In genomic region chr1:55525100-55525499, GRCm38 (mm10) we compare ENCODE assay signal across 21 mouse cellular contexts.
DNase-seq lines count a peak whose midpoint lies in the region; ATAC-seq lines count a peak whose summit lies in the region.
"Had no signal": no experiment of that assay in that cellular context is flagged by ENCODE, and none has a peak within 500 bp of the region (broad histone marks: within the 10 kb centered on the region; RNA-seq: fewer than 3 reads in every experiment).

No protein-coding gene starts in this region.

- H3K36me3 ChIP-seq in stomach, embryonic 15.5 days = no peaks in the 10 kb centered on the region
- H3K36me3 ChIP-seq: embryonic facial prominence, embryonic 15.5 days; forebrain, embryonic 10.5 days; heart, embryonic 13.5 days; hindbrain, embryonic 15.5 days had no signal

- WGBS in stomach, embryonic 15.5 days = 68% methylated on average over 5 of the region's 5 CpGs

- H3K9ac ChIP-seq in stomach, embryonic 15.5 days = no peak overlapping the region
- H3K9ac ChIP-seq: embryonic facial prominence, embryonic 15.5 days; heart, embryonic 13.5 days; hindbrain, embryonic 15.5 days had no signal

- intact Hi-C loops in left cerebral cortex, postnatal 14 days (cut with DNase I) = no loop called here

- H3K27ac ChIP-seq in stomach, embryonic 15.5 days = peak overlapping the region; percentile 31; the same call in 1 of the 2 replicates
- H3K27ac ChIP-seq: embryonic facial prominence, embryonic 15.5 days; forebrain, embryonic 10.5 days; gastrocnemius, adult 2 months; heart, embryonic 13.5 days; hindbrain, embryonic 15.5 days had no signal

- no peak overlapping the region for H3K4me2 ChIP-seq in stomach, embryonic 15.5 days
- H3K4me2 ChIP-seq: embryonic facial prominence, embryonic 15.5 days; heart, embryonic 13.5 days; hindbrain, embryonic 15.5 days had no signal

- no peak for DNase-seq in kidney, postnatal 10 days
- DNase-seq in left cerebral cortex, postnatal 14 days (ENCODE audit: low spot score in 2 of 2) = no peak
- DNase-seq in urinary bladder, postnatal 36 days (ENCODE audit: low spot score in 2 of 2) = no peak
- DNase-seq: adrenal gland, adult 8-10 months; adrenal gland, postnatal 36 days; cerebellum, adult 18-20 months; cerebellum, postnatal 10 days; embryo, embryonic 11 days; gastrocnemius, adult 2 months; gastrocnemius, postnatal 25 days; heart, adult 11 months; heart, postnatal 36 days had no signal

- no peak overlapping the region for H3K4me3 ChIP-seq in stomach, embryonic 15.5 days (replicated peaks)
- H3K4me3 ChIP-seq: embryonic facial prominence, embryonic 15.5 days; erythroblast, embryonic 14.5 days; forebrain, embryonic 10.5 days; gastrocnemius, adult 2 months; heart, embryonic 13.5 days; hindbrain, embryonic 15.5 days had no signal

- no peaks in the 10 kb centered on the region for H3K9me3 ChIP-seq in stomach, embryonic 15.5 days
- H3K9me3 ChIP-seq: embryonic facial prominence, embryonic 15.5 days; forebrain, embryonic 10.5 days; heart, embryonic 13.5 days; hindbrain, embryonic 15.5 days had no signal

- ATAC-seq in common myeloid progenitor, adult 5-6 weeks (replicated peaks; ENCODE audit: low read depth, poor library complexity, severe bottlenecking) = peak; percentile 37
- peak; percentile 90 for ATAC-seq in megakaryocyte, adult 5-6 weeks (ENCODE audit: poor library complexity, severe bottlenecking)
- no peak for ATAC-seq in stomach, embryonic 15.5 days (ENCODE audit: insufficient read depth, low FRiP score, low read depth)
- ATAC-seq: forebrain, embryonic 14.5 days had no signal

- H3K4me1 ChIP-seq in stomach, embryonic 15.5 days = peaks cover 6% of the 10 kb centered on the region; the same call in 1 of the 2 replicates
- H3K4me1 ChIP-seq: forebrain, embryonic 10.5 days; hindbrain, embryonic 15.5 days had no signal

- no peaks in the 10 kb centered on the region for H3K27me3 ChIP-seq in stomach, embryonic 15.5 days (replicated peaks)
- H3K27me3 ChIP-seq: embryonic facial prominence, embryonic 15.5 days; hindbrain, embryonic 15.5 days had no signal
